Mouse (Mus musculus) lung, adult 18-20 months (tissue): ENCODE results near the gene Olfr139.
A peak's percentile ranks its signal among the peaks of the same experiment; 100 is the strongest.

ENCODE experiments used
- DNase-seq, 2 experiments: peaks; one replicate each; pipeline ENCODE4 v3.0.0; 2022; ENCODE audit warnings: mixed read lengths in 2 of 2

Olfr139 gene

GRCm38 (mm10) chr11:74056451-74056850, at the start of gene Olfr139, which contains the start of gene Olfr399:
Gene Olfr139, minus strand, starts transcription at chr11:74056551.
Gene Olfr399, minus strand, starts transcription at chr11:74056615.
- no peak for DNase-seq

DNA sequence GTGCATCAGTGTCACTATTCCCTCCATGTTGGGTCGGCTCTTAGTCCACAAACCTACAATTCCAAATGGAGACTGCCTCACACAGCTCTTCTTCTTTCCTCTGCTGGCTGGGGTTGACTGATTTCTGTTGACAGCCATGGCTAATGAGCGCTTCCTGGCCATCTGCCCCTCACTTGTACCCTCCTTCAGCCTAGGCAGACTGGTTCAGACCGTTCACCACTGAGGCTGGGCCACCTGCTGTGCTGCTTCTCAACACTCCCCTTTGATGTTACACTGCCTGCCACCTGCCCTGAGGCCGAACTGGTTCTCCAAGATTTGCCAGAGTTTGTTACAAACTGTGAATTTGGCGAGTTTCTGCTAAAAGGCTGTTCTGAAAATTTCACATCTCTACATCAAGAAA, 48.7 kb upstream of the Olfr139 start:
- no peak for DNase-seq

- DNase-seq = no peak
These were observed 45.2 kb upstream of the Olfr139 start for GRCm38 (mm10) chr11:74101507-74101906.

GRCm38 (mm10) chr11:74100724-74101123, 44.4 kb upstream of the Olfr139 start:
- peak; percentile 2 to 5 for DNase-seq

- no peak for DNase-seq
These were observed 13.3 kb upstream of the Olfr139 start, which contains the start of gene Zfp616 for GRCm38 (mm10) chr11:74069655-74070054. Gene Zfp616, plus strand, starts transcription at chr11:74069955.

- DNase-seq = no peak
These were observed 5.0 kb downstream of the Olfr139 start for GRCm38 (mm10) chr11:74051347-74051746.
